Mouse (Mus musculus): ENCODE measurements around the gene Pnkd. TPM values are rescaled to one million over a fixed set of nuclear protein-coding genes. Genes with fewer than 3 reads are reported as not detected.

The Pnkd gene
- polyA plus RNA-seq, 1 experiment from 2014 or later: 156 TPM

- peak overlapping the region; percentile 93 for H3K27ac ChIP-seq (replicated peaks)
- peaks cover 9% of the 10 kb centered on the region for H3K27me3 ChIP-seq (replicated peaks)
- peak; percentile 88 for ATAC-seq (ENCODE audit: low FRiP score)
- under 1% methylated on average over 26 of the region's 26 CpGs for WGBS
- H3K4me2 ChIP-seq: peak overlapping the region; percentile 83
- H3K4me3 ChIP-seq (replicated peaks): peak overlapping the region; percentile 60
- H3K36me3 ChIP-seq: no peaks in the 10 kb centered on the region
- H3K9ac ChIP-seq (replicated peaks): peak overlapping the region; percentile 65
- no peaks in the 10 kb centered on the region for H3K9me3 ChIP-seq (replicated peaks)
- H3K4me1 ChIP-seq: peaks cover 27% of the 10 kb centered on the region
These were observed 102.1 kb downstream of the Pnkd start for GRCm38 (mm10) chr1:74386714-74387385.

DNA sequence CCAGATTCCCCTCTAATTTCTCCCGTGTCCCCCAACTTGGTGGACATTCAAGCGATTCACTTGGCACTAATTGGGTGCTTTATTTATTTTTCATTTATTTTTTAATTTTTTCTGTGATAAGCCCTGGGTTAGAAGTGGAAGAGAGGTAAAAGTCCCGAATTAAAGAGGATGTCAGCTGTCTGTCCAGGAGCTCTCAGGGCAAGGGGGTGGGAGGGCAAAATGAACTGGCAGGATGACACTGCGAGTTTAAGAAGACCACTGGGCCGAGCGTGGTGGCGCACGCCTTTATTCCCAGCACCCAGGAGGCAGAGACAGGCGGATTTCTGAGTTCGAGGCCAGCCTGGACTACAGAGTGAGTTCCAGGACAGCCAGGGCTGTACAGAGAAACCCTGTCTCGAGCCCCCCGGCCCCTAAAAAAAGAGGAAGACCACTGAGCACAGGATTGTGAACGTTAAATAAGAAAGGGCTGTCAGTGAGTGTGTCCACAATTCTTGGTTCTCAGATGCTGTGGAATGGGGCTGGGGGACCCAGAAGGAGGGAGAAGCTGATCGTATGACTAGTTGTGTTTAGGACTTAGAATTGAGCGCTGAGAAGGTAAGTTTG is 102.8 kb downstream of the Pnkd start:
- Histone ChIP-seq H3K4me2 (peak overlapping the region; percentile 83), H3K27me3 (replicated peaks) (peaks cover 9% of the 10 kb centered on the region), H3K9ac (replicated peaks) (peak overlapping the region; percentile 65), H3K4me3 (replicated peaks) (peak overlapping the region; percentile 60), H3K27ac (replicated peaks) (peak overlapping the region; percentile 93), H3K9me3 (replicated peaks) (no peaks in the 10 kb centered on the region), H3K36me3 (no peaks in the 10 kb centered on the region), H3K4me1 (peaks cover 34% of the 10 kb centered on the region)
- no peak for ATAC-seq (ENCODE audit: low FRiP score)
- WGBS: 53% methylated on average over 15 of the region's 15 CpGs

DNA sequence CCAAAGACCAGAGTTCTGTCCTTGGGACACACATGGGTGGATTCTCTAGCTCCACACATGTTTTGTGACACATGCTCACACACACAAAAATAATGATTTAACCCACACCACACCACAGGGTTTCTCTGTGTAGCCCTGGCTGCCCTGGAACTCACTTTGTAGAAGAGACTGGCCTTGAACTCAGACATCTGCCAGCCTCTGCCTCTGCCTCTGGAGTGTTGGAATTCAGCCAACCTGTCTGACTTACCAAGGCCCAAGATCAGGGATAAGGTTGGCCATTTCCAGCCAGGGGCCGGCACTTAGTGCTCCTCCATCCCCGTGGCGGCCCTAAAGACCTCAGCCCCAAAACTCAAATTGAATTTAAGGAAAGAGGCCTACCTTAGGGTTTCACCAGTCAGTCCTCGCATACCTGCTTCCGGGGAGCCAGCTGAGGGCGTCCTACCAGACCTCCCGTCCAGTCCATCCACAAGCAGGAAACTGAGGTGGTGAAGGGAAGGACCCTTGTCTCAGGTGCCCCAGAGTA is 103.7 kb downstream of the Pnkd start:
- no peak for ATAC-seq (ENCODE audit: low FRiP score)
- Histone ChIP-seq H3K36me3 (no peaks in the 10 kb centered on the region), H3K27me3 (replicated peaks) (peaks cover 9% of the 10 kb centered on the region), H3K9ac (replicated peaks) (no peak overlapping the region), H3K4me3 (replicated peaks) (no peak overlapping the region), H3K4me1 (peaks cover 43% of the 10 kb centered on the region), H3K9me3 (replicated peaks) (no peaks in the 10 kb centered on the region), H3K27ac (replicated peaks) (no peak overlapping the region), H3K4me2 (no peak overlapping the region)
- WGBS: 86% methylated on average over 7 of the region's 7 CpGs

DNA sequence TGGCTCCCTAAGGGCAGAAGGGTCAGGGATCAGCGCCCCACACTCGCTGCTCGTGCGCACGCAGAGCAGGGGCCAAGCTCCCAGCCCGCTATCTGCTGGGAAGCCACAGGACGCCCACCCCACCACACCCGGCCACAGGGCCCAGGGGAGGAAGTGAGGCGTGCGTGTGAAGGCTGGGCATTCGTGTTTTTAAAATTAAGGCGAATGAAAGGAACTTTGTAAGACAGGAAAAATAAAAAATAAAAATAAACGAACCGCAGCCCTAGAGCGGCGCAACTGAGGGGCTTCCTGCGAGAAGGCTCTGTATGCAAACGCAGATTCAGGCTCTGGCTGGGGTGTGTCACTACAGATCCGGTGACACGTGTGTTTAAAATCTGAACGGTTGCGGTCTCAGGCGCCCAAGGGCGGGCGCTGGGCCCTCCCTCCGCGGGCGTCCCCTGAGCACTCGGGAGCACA is 105.1 kb downstream of the Pnkd start:
- WGBS: 8% methylated on average over 29 of the region's 29 CpGs
- Histone ChIP-seq H3K9ac (replicated peaks) (0 out of 2 replicates have a peak overlapping the region, but pooled peaks have one; percentile 7), H3K9me3 (replicated peaks) (no peaks in the 10 kb centered on the region), H3K4me1 (peaks cover 44% of the 10 kb centered on the region), H3K27me3 (replicated peaks) (peaks cover 9% of the 10 kb centered on the region), H3K4me2 (peak overlapping the region; percentile 95), H3K4me3 (replicated peaks) (peak overlapping the region; percentile 14; the same call in 1 of the 2 replicates), H3K36me3 (peaks cover 3% of the 10 kb centered on the region), H3K27ac (replicated peaks) (no peak overlapping the region)
- no peak for ATAC-seq (ENCODE audit: low FRiP score)

DNA sequence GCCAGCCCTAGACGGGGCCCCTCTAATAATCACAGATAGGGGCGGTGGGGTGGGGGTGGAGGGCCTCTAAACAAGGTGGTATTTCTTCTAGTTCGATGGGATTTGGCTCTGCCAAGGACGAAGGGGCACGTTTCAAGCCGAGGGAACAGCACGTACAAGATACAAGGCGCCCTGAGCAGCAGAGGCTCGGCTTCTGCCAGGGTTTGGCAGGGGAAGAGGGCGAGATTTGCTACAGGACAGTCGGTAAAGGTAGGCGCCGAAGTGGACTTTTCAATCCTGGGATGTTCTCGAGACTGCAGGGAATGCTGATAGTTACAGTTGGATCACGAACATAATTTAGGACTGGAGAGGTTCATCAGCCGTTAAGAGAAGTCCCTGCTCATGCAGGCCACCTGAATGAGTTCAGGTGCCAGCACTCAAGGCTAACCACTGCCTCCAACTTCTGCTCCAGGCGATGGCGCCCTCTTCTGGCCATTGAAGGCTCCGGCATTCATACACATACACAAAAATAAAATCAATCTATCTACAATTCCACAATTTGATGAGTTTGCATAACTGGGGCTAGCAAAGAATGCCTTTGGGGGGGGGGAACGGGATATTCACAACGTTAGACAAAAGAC is 105.7 kb downstream of the Pnkd start:
- Histone ChIP-seq H3K36me3 (peaks cover 6% of the 10 kb centered on the region), H3K4me2 (peak overlapping the region; percentile 95), H3K27me3 (replicated peaks) (peaks cover 9% of the 10 kb centered on the region), H3K9ac (replicated peaks) (0 out of 2 replicates have a peak overlapping the region, but pooled peaks have one; percentile 7), H3K4me1 (peaks cover 44% of the 10 kb centered on the region), H3K4me3 (replicated peaks) (peak overlapping the region; percentile 14; the same call in 1 of the 2 replicates), H3K9me3 (replicated peaks) (no peaks in the 10 kb centered on the region), H3K27ac (replicated peaks) (peak overlapping the region; percentile 83)
- ATAC-seq (ENCODE audit: low FRiP score): no peak
- WGBS: 7% methylated on average over 21 of the region's 21 CpGs

- Histone ChIP-seq H3K4me2 (peak within 1 kb of the TSS; percentile 95), H3K27ac (replicated peaks) (peak within 1 kb of the TSS; percentile 83), H3K27me3 (replicated peaks) (peaks cover 9% of the 10 kb centered on the region), H3K4me1 (peaks cover 44% of the 10 kb centered on the region), H3K9me3 (replicated peaks) (no peaks in the 10 kb centered on the region), H3K9ac (replicated peaks) (peak within 1 kb of the TSS; percentile 70), H3K36me3 (peaks cover 6% of the 10 kb centered on the region), H3K4me3 (replicated peaks) (peak within 1 kb of the TSS; percentile 92)
- WGBS: 2% methylated on average over 51 of the region's 51 CpGs
- peak; percentile 82 for ATAC-seq (ENCODE audit: low FRiP score)
These were observed 106.4 kb downstream of the Pnkd start, which contains the start of gene Ctdsp1 for GRCm38 (mm10) chr1:74390924-74391748. Gene Ctdsp1, plus strand, starts transcription at chr1:74391509.

GRCm38 (mm10) chr1:74391844-74392441 is 107.2 kb downstream of the Pnkd start:
- H3K9ac ChIP-seq (replicated peaks): peak overlapping the region; percentile 70
- H3K9me3 ChIP-seq (replicated peaks): no peaks in the 10 kb centered on the region
- peaks cover 9% of the 10 kb centered on the region for H3K27me3 ChIP-seq (replicated peaks)
- peak overlapping the region; percentile 95 for H3K4me2 ChIP-seq
- under 1% methylated on average over 47 of the region's 63 CpGs for WGBS
- peak; percentile 36; the same call in 1 of the 2 replicates for ATAC-seq (ENCODE audit: low FRiP score)
- peak overlapping the region; percentile 92 for H3K4me3 ChIP-seq (replicated peaks)
- H3K27ac ChIP-seq (replicated peaks): peak overlapping the region; percentile 83
- H3K36me3 ChIP-seq: peaks cover 6% of the 10 kb centered on the region
- H3K4me1 ChIP-seq: peaks cover 40% of the 10 kb centered on the region

DNA sequence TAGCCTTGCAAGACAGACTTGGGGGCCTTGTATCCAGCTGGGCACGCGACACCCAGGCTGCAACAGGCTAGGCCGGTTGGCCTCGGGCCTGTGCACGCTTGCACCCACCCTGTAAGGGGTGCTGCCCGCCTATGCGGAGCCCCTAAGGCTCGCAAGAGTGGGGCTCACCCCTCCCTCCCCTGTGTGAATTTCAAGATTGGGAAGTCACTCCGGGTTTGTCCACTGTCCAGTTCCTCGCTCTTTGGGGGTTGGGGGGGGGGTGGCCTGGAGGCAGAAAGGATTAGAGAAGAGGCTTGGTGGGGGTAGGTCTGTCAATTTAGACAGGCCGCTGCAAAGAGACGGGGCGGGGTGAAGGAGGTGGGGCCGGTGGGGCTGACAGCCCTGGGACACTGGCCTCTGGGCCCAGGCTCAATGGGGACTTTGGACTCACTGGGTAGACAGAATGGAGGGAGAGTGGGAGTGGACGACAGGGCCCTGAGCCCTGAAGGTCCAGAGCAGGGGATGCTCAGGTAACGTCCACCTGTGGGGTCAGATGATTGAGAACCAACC is 107.8 kb downstream of the Pnkd start:
- H3K27ac ChIP-seq (replicated peaks): peak overlapping the region; percentile 83
- H3K4me3 ChIP-seq (replicated peaks): peak overlapping the region; percentile 92
- H3K4me1 ChIP-seq: peaks cover 38% of the 10 kb centered on the region
- peak overlapping the region; percentile 70 for H3K9ac ChIP-seq (replicated peaks)
- ATAC-seq (ENCODE audit: low FRiP score): 0 out of 2 replicates have a peak, but pooled peaks have one; percentile 2
- peaks cover 9% of the 10 kb centered on the region for H3K27me3 ChIP-seq (replicated peaks)
- H3K4me2 ChIP-seq: peak overlapping the region; percentile 95
- 4% methylated on average over 16 of the region's 16 CpGs for WGBS
- peaks cover 6% of the 10 kb centered on the region for H3K36me3 ChIP-seq
- H3K9me3 ChIP-seq (replicated peaks): no peaks in the 10 kb centered on the region

- H3K4me2 ChIP-seq: peak overlapping the region; percentile 95
- H3K27ac ChIP-seq (replicated peaks): no peak overlapping the region; the same call in 1 of the 2 replicates
- H3K4me1 ChIP-seq: peaks cover 43% of the 10 kb centered on the region
- H3K36me3 ChIP-seq: peaks cover 6% of the 10 kb centered on the region
- no peak for ATAC-seq (ENCODE audit: low FRiP score)
- whole genome bisulfite sequencing: 55% methylated on average over 7 of the region's 7 CpGs
- peaks cover 9% of the 10 kb centered on the region for H3K27me3 ChIP-seq (replicated peaks)
- no peaks in the 10 kb centered on the region for H3K9me3 ChIP-seq (replicated peaks)
- H3K4me3 ChIP-seq (replicated peaks): peak overlapping the region; percentile 92
- H3K9ac ChIP-seq (replicated peaks): peak overlapping the region; percentile 70
These were observed 108.3 kb downstream of the Pnkd start for GRCm38 (mm10) chr1:74393010-74393409.

GRCm38 (mm10) chr1:74393697-74394096 is 109.0 kb downstream of the Pnkd start:
- H3K9me3 ChIP-seq (replicated peaks): no peaks in the 10 kb centered on the region
- H3K27me3 ChIP-seq (replicated peaks): peaks cover 9% of the 10 kb centered on the region
- WGBS: 91% methylated on average over 9 of the region's 9 CpGs
- no peak overlapping the region for H3K4me3 ChIP-seq (replicated peaks)
- H3K36me3 ChIP-seq: peaks cover 6% of the 10 kb centered on the region
- H3K4me2 ChIP-seq: no peak overlapping the region
- no peak for ATAC-seq (ENCODE audit: low FRiP score)
- no peak overlapping the region for H3K9ac ChIP-seq (replicated peaks)
- peaks cover 46% of the 10 kb centered on the region for H3K4me1 ChIP-seq
- H3K27ac ChIP-seq (replicated peaks): no peak overlapping the region

Measured in neural tube, embryonic 15.5 days (tissue).